Mouse (Mus musculus) forebrain, embryonic 10.5 days (tissue): Measurements from ENCODE around the gene Lrrc38. TPM values are rescaled to one million over a fixed set of nuclear protein-coding genes. Genes with fewer than 3 reads are reported as not detected.

Experiments used
- DNase-seq: peaks from one replicate; pipeline ENCODE4 v3.0.0-alpha.2; 2017; ENCODE audit warnings: low spot score; ENCODE audit errors: extremely low spot score
- H3K27ac ChIP-seq: fragments of 300-500 bp; sonication (generic); 2 replicates; pipeline ENCODE4 v1.5.1; 2016; ENCODE audit warnings: mild to moderate bottlenecking
- H3K27me3 ChIP-seq: fragments of 300-500 bp; sonication (generic); 2 replicates; pipeline ENCODE4 v1.6.1; 2016; ENCODE audit warnings: mild to moderate bottlenecking; ENCODE audit not compliant: poor library complexity, severe bottlenecking
- H3K36me3 ChIP-seq: fragments of 300-500 bp; sonication (generic); replicated peaks from 2 replicates; pipeline ENCODE4 v1.6.1; 2016; ENCODE audit warnings: mild to moderate bottlenecking, moderate library complexity
- H3K4me1 ChIP-seq: fragments of 300-500 bp; sonication (generic); 2 replicates; pipeline ENCODE4 v1.6.1; 2016
- H3K4me3 ChIP-seq: fragments of 300-500 bp; sonication (generic); 2 replicates; pipeline ENCODE4 v1.5.1; 2016; ENCODE audit warnings: mild to moderate bottlenecking, moderate library complexity
- H3K9me3 ChIP-seq: fragments of 300-500 bp; sonication (generic); 2 replicates; pipeline ENCODE4 v1.6.1; 2016; ENCODE audit warnings: mild to moderate bottlenecking, moderate library complexity
- WGBS: fragments of 180-500 bp; shearing (Covaris S2); methylation state at CpG from one replicate; pipeline ENCODE4 v1.1.7; 2016; 5-methylcytosine and 5-hydroxymethylcytosine counted together
- polyA plus RNA-seq: library from polyadenylated mRNA; unstranded; fragments of >200 nt; fragmentation: Nextera tagmentation; extraction: Ambion mirVana; gene quantifications from 2 replicates; pipeline ENCODE4 v1.2.1, GENCODE M21; 2016

Gene Lrrc38
- polyA plus RNA-seq, 1 experiment from 2014 or later, result not detected

- no peak overlapping the region for H3K27ac ChIP-seq
- H3K4me1 ChIP-seq, result peaks cover 7% of the 10 kb centered on the region
- 91% methylated on average over 3 of the region's 3 CpGs for WGBS
- no peak for DNase-seq
- peaks cover 7% of the 10 kb centered on the region; the same call in 1 of the 2 replicates for H3K9me3 ChIP-seq
- no peak overlapping the region for H3K4me3 ChIP-seq
- H3K36me3 ChIP-seq, result peaks cover 52% of the 10 kb centered on the region
- H3K27me3 ChIP-seq, result no peaks in the 10 kb centered on the region
Observed at GRCm38 (mm10) chr4:143414121-143414520, 64.6 kb downstream of the Lrrc38 start.

Other genes with a start within 250 kb of the Lrrc38 start
- gene Prdm2, start 136.8 kb upstream of the Lrrc38 start, polyA plus RNA-seq, result 15.2 and 16.0 TPM in 2 replicates
- gene Pdpn, start 50.2 kb upstream of the Lrrc38 start, polyA plus RNA-seq, result 63.6 and 64.9 TPM in 2 replicates
- not detected in 2 replicates for gene Pramel1, start 44.7 kb downstream of the Lrrc38 start, polyA plus RNA-seq
- gene Pramef8, start 62.7 kb downstream of the Lrrc38 start, polyA plus RNA-seq, result 16.4 and 17.2 TPM in 2 replicates
- gene Oog4, start 100.6 kb downstream of the Lrrc38 start, polyA plus RNA-seq, result not detected in 2 replicates
- gene Gm13043, start 161.6 kb downstream of the Lrrc38 start, polyA plus RNA-seq, result not detected in 2 replicates
- gene Gm13040, start 186.2 kb downstream of the Lrrc38 start, polyA plus RNA-seq, result not detected in 2 replicates
- not detected in 2 replicates for gene BC080695, start 201.9 kb downstream of the Lrrc38 start, polyA plus RNA-seq
- not detected in 2 replicates for gene Gm13057, start 202.0 kb downstream of the Lrrc38 start, polyA plus RNA-seq